Mouse (Mus musculus) left cerebral cortex, adult 8-10 months (tissue): Measurements from ENCODE around the gene Hist1h4h. TPM values are rescaled to one million over a fixed set of nuclear protein-coding genes. Genes with fewer than 3 reads are reported as not detected.
A peak's percentile ranks its signal among the peaks of the same experiment; 100 is the strongest.
"Not testable (repeated sequence)": the region's sequence is repeated elsewhere in the genome, so short reads cannot be mapped to it uniquely, and the experiment has no call there.

Experiments used
- DNase-seq, 2 experiments: peaks; one replicate each; pipeline ENCODE4 v3.0.0; 2022; ENCODE audit warnings: low spot score in 2 of 2
- total RNA-seq, 4 experiments: library from RNA; stranded (reverse); gene quantifications; 2 replicates each; pipeline ENCODE4 v1.2.4; 2022

Hist1h4h gene
- total RNA-seq, 4 experiments from 2014 or later = 263 to 358 (median 294) TPM

DNA sequence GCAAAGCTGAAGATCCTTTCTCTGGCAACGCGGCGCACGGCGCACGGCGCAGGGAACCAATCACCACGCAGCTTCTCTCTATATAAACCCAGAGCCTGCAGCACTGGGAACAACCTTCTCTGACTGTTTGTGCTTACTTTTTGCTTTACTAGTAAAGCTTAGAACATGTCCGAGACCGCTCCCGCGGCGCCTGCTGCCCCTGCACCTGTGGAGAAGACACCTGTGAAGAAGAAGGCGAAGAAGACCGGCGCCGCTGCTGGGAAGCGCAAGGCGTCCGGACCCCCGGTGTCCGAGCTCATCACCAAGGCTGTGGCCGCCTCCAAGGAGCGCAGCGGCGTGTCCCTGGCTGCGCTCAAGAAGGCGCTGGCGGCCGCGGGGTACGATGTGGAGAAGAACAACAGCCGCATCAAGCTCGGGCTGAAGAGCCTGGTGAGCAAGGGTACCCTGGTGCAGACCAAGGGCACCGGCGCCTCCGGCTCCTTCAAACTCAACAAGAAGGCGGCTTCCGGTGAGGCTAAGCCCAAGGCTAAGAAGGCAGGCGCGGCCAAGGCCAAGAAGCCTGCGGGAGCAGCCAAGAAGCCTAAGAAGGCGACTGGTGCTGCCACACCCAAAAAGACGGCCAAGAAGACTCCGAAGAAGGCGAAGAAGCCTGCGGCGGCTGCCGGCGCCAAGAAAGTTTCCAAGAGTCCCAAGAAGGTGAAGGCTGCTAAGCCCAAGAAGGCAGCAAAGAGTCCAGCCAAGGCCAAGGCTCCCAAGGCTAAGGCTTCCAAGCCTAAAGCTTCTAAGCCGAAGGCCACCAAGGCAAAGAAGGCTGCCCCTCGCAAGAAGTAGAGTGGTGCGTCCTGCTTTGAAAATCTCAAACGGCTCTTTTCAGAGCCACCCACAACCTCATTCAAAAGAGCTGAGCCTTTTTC, 24.3 kb downstream of the Hist1h4h start:
- peak; percentile 69 to 80 for DNase-seq

DNA sequence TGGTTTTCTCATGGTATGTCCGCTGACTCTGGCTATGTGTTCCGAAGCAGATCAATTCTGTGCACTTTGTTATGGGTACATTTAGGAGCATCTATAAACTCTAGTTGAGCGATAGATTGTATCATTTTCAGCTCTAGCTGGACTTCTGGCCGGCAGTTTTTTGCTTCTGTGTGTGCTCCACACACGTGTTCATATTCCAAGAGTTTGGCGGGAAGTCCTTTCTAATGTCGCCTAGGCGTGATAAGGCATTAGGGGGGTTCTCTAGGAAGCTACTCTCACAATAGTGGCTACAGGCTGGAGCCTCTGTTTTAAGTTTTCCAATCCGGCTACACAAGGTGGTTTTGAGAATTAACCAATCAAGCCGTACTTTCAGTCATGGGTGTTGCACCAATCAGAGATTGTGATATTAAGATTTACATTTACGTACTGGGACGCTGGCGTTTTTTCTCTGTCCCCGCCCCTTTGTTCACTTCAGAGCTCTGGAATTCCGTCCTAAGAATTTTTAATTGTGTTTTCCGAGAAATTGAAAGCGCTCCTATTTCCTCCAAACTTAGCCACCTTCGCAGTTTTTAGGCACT, 25.1 kb downstream of the Hist1h4h start:
- DNase-seq = peak; percentile 54 to 73

DNA sequence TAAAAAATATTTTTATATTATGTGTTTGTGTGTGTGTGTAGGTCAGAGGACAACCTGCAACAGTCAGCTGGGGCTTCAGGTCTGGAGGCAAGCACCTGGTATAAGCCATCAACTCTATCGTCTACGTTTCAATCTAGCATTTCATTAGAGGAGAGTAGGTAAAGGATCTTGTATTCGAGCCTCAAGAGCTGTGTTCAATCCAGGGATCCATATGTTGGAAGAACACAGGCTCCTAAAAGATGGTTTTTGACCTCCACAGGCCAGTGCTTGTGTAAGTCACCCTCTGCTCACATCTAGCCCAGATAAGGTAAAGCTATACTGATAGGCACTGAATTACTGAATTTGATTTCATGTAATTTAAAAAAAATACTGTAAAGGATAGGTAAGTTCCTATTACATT, 26.1 kb downstream of the Hist1h4h start:
- no peak for DNase-seq

DNA sequence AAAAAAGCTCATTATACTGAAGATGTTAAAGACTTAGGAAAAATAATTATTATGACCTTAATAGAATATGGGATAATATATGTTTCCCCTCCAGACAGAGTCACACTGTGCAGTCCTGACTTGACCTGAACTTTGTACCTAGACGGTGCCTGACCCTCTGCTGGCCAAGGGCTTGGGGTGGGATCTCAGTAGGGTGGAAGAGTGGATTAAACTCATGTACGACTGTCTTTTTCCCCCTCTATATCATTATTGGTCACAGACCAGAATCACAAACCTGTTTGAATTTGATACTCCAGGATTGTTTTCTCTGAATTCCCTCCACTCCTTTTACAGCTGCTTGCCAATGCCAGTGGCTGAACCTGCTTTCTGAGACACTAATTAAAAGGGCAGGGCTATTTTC, 29.8 kb downstream of the Hist1h4h start:
- not testable (repeated sequence) for DNase-seq

DNA sequence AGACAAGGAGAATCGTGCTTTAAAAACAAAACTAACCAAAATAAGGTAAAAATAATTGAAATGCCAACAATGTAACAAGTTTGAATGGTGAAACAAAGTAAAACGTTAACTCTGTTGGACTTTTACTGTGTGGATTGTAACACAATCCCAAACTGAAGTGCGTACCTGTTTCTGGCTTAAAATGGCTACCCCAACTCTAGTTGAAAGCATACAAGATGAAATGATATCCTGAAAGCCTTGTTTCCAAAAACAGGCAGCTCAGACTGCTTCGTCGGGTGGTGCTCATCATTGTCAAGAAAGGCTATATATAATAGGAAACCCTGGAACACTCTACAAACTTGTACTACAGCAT, 30.7 kb downstream of the Hist1h4h start:
- not testable (repeated sequence) for DNase-seq

GRCm38 (mm10) chr13:23561883-23562659, 31.2 kb downstream of the Hist1h4h start, which contains the start of gene Hist1h3e:
Gene Hist1h3e, minus strand, starts transcription at chr13:23562369.
- peak; percentile 91 to 94 for DNase-seq

DNA sequence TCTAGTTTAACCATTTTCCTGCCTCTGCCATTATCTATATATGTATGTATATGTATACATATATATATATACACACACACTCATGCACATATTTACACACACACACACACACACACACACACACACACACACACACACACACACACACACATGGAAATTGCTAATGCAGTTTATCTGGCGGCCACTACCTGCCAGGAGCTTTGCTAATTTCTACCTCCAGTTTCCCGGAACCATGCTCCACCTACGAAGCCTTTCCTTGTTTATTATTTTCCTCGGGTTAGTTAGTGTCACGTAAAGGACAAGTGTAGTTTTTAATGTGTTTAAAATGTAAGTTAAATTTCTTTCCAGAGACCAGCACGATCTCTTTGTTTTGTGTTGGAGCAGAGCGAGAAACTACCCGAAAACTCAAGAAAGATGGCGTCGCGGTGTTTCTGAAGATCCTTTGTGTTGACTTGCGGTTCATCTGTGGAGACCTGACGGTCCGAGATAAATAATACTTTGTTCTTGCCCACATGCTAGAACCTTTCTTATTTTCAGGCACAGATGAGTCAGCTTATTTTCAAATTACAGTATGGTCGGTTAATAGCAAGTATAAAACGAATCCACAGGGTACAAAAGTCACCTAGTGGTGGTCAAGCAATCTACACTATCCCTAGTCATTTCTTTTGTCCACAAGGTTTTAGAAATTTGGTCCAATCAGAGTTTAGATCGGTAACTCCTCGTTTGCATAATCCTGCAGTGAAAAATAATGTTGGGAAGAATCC, 32.0 kb downstream of the Hist1h4h start:
- no peak for DNase-seq

- no peak for DNase-seq
Observed at GRCm38 (mm10) chr13:23564482-23564881, 33.6 kb downstream of the Hist1h4h start.

GRCm38 (mm10) chr13:23570261-23571021, 39.6 kb downstream of the Hist1h4h start:
- not testable (repeated sequence) for DNase-seq

DNA sequence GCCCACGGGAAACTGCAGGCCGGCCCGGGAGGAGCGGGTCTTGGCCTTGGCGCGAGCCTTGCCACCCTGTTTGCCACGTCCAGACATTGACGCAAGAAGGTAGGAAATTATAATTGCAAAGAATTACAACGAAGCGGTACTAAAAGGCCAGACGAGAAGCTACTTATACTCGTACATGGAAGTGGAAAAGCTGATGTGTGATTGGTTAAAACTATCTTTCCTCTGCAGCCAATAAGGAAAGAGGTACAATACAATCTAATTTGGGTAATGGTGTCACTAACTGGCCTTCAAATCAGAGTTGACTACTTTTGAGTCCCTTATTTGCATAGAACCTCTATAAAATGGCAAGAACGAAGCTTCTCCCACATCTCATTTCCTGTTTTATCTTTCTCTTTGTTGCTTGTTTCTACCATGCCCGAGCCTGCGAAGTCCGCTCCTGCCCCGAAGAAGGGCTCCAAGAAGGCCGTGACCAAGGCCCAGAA, 40.2 kb downstream of the Hist1h4h start, which contains the start of the genes Hist1h2ae and Hist1h2bg:
Hist1h2ae (minus strand) TSS at position 199 of the 482 bp plus-strand sequence.
Hist1h2bg (plus strand) TSS at position 375 of the 482 bp plus-strand sequence.
- peak; percentile 68 to 74 for DNase-seq

DNA sequence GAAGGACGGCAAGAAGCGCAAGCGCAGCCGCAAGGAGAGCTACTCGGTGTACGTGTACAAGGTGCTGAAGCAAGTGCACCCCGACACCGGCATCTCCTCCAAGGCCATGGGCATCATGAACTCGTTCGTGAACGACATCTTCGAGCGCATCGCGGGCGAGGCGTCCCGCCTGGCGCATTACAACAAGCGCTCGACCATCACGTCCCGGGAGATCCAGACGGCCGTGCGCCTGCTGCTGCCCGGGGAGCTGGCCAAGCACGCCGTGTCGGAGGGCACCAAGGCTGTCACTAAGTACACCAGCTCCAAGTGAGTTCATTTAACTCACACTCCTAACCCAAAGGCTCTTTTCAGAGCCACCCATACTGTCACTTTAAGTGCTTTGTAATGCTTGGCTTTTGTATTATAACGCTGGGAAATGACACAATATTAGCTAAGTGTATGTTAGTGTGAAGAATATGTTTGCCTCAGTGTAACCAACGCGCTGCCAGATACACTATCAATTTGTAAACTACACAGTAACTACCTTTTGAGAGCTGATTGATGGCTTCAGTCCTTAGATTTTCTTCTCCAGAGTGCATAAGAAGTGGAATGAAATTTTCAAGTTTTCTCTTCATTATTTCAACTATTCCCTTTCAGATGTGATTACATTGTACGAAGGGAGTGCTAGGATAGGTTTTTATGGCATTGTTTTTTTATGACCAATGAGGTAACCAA, 40.8 kb downstream of the Hist1h4h start:
- not testable (repeated sequence) for DNase-seq

DNA sequence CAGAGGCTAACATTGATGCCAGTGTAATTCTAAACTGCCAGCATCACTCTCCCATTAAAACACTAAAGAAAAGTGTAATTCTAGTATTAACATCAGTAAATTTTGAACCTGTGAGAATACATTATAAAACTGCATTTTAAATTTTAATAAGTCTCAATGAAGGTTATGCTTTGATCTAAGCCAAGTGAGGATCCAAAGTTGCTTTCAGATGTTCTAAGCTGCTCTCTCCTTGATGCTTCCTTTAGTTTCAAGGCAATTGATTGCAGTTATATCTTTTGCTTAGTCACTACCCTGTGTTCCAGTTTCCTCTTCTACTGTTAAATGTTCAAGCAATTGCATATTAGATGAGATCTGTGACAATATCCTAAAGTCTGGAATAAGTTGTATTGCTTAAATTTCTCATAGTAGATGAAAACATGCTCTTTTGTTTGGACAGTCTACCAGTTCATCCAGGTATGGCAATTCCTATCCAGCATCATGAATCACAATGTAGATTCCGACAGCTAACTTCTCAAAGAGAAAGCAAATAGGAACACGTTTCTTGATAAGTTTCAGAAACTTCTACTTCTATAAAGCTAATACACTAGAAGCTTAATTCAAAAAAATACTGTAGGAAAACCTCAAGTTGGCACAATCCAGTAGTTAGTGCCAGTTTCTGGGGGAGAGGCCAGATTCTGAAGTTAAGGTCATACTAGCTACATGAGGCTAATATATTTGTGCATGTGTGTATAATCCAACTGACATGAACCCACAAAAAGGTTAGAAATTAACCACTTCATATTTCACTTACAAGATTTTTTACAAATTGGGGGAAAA, 41.6 kb downstream of the Hist1h4h start:
- DNase-seq = no peak

- not testable (repeated sequence) for DNase-seq
Observed at GRCm38 (mm10) chr13:23573034-23573897, 42.4 kb downstream of the Hist1h4h start.

GRCm38 (mm10) chr13:23573898-23574524, 43.2 kb downstream of the Hist1h4h start, which contains the start of the genes Hist1h2bf and Hist1h2ad:
Gene Hist1h2bf, minus strand, starts transcription at chr13:23574196.
Gene Hist1h2ad, plus strand, starts transcription at chr13:23574381.
- DNase-seq = peak; percentile 74 to 96

DNA sequence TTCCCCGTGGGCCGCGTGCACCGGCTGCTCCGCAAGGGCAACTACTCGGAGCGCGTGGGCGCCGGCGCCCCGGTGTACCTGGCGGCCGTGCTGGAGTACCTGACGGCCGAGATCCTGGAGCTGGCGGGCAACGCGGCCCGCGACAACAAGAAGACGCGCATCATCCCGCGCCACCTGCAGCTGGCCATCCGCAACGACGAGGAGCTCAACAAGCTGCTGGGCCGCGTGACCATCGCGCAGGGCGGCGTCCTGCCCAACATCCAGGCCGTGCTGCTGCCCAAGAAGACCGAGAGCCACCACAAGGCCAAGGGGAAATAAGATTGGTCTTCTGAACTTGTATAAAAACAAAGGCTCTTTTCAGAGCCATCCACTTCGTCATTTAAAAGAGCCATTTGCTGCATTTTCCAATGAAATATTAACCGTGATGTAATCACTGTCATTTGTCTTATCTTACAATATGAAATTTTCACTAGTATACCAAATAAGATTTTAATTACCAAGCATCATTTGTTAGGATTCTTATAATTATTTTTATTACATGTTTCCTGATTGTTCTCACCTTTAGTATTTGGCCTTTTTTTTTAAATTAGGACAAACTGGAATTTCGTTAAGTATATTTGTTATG, 43.8 kb downstream of the Hist1h4h start:
- DNase-seq = not testable (repeated sequence)

GRCm38 (mm10) chr13:23575271-23575851, 44.5 kb downstream of the Hist1h4h start, which contains the start of gene Hist1h3d:
Gene Hist1h3d, plus strand, starts transcription at chr13:23575763.
- peak in 1 of 2 experiments; percentile 59 for DNase-seq
